Mouse (Mus musculus): ENCODE data around the gene Naa25. TPM values are rescaled to one million over a fixed set of nuclear protein-coding genes. Genes with fewer than 3 reads are reported as not detected.
A peak's percentile ranks its signal among the peaks of the same experiment; 100 is the strongest.

Naa25 gene
- total and polyA plus RNA-seq, 3 experiments = 7.2 to 44.1 (median 43.3) TPM

DNA sequence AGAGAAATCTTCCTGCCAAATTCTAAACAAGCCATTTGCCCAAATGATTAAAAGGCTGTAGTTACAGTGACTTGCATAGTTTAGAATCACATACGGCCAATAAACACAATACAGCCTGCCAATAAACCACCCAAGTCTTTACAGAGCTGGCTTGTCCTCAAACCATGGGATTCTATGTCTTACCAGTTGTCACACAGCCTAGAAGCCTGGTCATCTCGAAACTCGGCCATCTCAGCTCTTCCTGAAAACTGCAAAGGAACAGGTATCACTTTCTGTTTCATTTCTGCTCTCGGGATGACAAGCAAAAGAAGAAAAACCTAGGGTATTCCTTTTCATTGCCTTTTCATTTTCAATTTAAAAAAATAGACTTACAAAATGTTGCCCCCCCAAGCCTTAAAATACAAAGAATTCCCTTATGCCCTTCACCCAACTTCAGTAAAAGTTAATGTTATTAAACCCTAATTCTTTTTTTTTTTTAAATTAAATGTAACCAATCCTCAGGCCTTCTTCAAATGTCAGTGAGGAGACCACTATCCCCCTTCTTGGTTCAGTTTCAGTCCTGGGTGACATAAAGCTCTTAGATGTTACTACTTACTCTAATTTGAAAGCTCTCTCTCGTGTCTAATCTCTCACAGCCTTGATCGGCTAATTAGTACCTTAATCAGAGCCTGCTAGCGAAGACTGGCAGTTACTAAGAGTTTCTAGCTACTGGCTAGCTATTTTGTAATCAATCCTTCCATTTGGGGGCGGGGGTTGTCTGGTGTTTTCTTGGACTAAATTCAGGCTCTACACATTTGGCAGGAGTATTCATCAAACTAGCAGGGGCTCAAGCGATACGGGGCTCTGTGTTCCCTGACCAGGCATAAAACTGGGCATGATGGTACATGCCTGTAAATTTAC, 13.6 kb upstream of the Naa25 start:
- H3K4me3 ChIP-seq (ENCODE audit: low read depth, low read length) = peak overlapping the region; percentile 78; the same call in 1 of the 2 replicates
- H3K4me1 ChIP-seq (ENCODE audit: insufficient read depth, low read depth, low read length) = peaks cover 38% of the 10 kb centered on the region
- H3K9me3 ChIP-seq (replicated peaks) = peaks cover 7% of the 10 kb centered on the region
- no peak for TF ChIP-seq GATA2 (IDR thresholded peaks at IDR 0.05; ENCODE audit: borderline replicate concordance, low read depth, low read length)
- no peak for TF ChIP-seq TAL1 (conservative IDR thresholded peaks at IDR 0.05; ENCODE audit: low read depth, low read length)
- TF ChIP-seq GATA1 (IDR thresholded peaks at IDR 0.05; ENCODE audit: borderline replicate concordance, low read length) = no peak
- H3K36me3 ChIP-seq (replicated peaks) = peaks cover 41% of the 10 kb centered on the region
- DNase-seq (ENCODE audit: low spot score) (no peak), ATAC-seq (ENCODE audit: extremely low read depth, insufficient number of reproducible peaks, low FRiP score, poor library complexity, severe bottlenecking) (no peak)
- H3K27me3 ChIP-seq (ENCODE audit: insufficient read depth, low read length) = 0 out of 2 replicates have a peak, but pooled peaks cover 3% of the 10 kb centered on the region

DNA sequence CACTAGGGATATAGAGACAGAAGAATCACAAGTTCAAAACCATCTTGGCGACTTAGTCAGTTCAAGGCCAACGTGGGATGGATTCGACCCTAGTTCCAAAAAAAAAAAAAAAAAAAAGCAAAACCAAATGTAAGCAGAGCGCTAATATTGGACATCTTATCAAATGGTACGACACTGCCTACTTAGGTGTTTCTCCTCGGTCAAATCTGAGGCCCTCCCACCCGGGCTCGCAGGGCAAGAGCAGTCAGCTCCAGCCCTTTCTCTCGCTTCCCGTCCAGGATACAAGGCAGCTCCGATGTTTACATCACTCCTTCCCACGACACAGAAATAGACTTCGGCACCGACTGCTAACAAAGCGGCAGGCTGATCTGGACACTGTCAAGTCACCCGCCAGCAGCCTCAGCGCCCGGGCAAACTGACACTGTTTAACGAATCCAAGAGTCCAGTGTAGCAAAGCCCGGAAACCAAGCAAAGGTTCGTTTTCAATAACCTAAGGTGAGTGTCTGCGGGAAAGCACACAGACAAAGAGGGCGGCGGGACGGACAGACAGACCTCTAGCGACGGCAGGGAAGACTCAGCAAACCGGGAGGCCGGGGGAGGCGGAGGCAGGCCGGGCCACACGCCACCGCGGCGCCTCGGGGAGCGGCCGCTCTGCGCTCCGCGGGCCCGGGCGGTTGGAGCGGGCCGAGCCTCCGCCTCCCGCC, 12.8 kb upstream of the Naa25 start:
- Histone ChIP-seq H3K36me3 (replicated peaks) (peaks cover 33% of the 10 kb centered on the region), H3K4me1 (ENCODE audit: insufficient read depth, low read depth, low read length) (peaks cover 43% of the 10 kb centered on the region), H3K9me3 (replicated peaks) (peaks cover 7% of the 10 kb centered on the region), H3K4me3 (ENCODE audit: low read depth, low read length) (peak overlapping the region; percentile 78), H3K27me3 (ENCODE audit: insufficient read depth, low read length) (0 out of 2 replicates have a peak, but pooled peaks cover 3% of the 10 kb centered on the region)
- ATAC-seq (ENCODE audit: extremely low read depth, insufficient number of reproducible peaks, low FRiP score, poor library complexity, severe bottlenecking) = no peak
- TF ChIP-seq GATA2 (IDR thresholded peaks at IDR 0.05; ENCODE audit: borderline replicate concordance, low read depth, low read length) = no peak
- TF ChIP-seq POLR2AphosphoS5 (IDR thresholded peaks at IDR 0.05; ENCODE audit: insufficient replicate concordance, low read depth, low read length) = no peak
- TF ChIP-seq TAL1 (conservative IDR thresholded peaks at IDR 0.05; ENCODE audit: low read depth, low read length) = no peak
- DNase-seq (ENCODE audit: low spot score) = peak; percentile 10

DNA sequence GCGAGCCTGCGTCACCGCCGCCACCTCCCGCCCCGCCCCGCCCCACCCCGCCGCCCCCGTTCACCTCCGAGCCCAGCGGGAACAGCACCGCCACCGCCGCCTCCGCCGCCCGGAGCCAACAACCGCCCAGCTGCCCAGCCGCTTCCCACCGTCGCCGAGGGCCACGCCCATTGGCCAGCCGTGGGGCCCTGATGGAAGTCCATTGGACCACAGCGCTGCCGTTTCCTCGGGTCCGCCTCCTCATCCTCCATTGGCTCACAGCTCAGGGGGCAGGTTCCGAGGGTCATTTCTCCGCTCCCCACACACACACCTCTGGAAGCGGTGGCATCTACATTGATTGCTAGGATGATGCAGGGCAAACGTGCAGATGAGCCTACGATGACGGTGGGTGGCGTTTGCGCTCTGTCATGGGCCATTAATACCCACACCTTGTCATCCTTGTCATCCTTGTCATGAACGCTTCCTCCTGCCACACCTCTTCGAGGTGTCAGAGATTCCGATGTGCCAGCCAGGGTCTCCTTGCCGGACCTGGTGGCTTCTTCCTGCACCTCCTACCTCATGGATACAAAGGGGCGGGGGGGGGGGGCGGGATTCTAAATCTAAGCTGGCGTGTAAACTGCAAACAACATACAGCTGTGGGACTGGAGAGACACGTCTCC, 12.1 kb upstream of the Naa25 start, which contains the start of gene Trafd1:
Trafd1 (minus strand) TSS at position 172 of the 659 bp plus-strand sequence.
- DNase-seq (ENCODE audit: low spot score) (peak; percentile 93), ATAC-seq (ENCODE audit: extremely low read depth, insufficient number of reproducible peaks, low FRiP score, poor library complexity, severe bottlenecking) (peak; percentile 95)
- Histone ChIP-seq H3K4me3 (ENCODE audit: low read depth, low read length) (peak within 1 kb of the TSS; percentile 78), H3K4me1 (ENCODE audit: insufficient read depth, low read depth, low read length) (peaks cover 43% of the 10 kb centered on the region), H3K9me3 (replicated peaks) (peaks cover 6% of the 10 kb centered on the region), H3K36me3 (replicated peaks) (peaks cover 26% of the 10 kb centered on the region), H3K27me3 (ENCODE audit: insufficient read depth, low read length) (0 out of 2 replicates have a peak, but pooled peaks cover 3% of the 10 kb centered on the region)
- TF ChIP-seq POLR2AphosphoS5 (IDR thresholded peaks at IDR 0.05; ENCODE audit: insufficient replicate concordance, low read depth, low read length) (no peak), GATA1 (IDR thresholded peaks at IDR 0.05; ENCODE audit: borderline replicate concordance, low read length) (no peak), GATA2 (IDR thresholded peaks at IDR 0.05; ENCODE audit: borderline replicate concordance, low read depth, low read length) (no peak), CTCF (IDR thresholded peaks at IDR 0.05; ENCODE audit: low read depth, low read length) (no peak), TAL1 (conservative IDR thresholded peaks at IDR 0.05; ENCODE audit: low read depth, low read length) (no peak)

DNA sequence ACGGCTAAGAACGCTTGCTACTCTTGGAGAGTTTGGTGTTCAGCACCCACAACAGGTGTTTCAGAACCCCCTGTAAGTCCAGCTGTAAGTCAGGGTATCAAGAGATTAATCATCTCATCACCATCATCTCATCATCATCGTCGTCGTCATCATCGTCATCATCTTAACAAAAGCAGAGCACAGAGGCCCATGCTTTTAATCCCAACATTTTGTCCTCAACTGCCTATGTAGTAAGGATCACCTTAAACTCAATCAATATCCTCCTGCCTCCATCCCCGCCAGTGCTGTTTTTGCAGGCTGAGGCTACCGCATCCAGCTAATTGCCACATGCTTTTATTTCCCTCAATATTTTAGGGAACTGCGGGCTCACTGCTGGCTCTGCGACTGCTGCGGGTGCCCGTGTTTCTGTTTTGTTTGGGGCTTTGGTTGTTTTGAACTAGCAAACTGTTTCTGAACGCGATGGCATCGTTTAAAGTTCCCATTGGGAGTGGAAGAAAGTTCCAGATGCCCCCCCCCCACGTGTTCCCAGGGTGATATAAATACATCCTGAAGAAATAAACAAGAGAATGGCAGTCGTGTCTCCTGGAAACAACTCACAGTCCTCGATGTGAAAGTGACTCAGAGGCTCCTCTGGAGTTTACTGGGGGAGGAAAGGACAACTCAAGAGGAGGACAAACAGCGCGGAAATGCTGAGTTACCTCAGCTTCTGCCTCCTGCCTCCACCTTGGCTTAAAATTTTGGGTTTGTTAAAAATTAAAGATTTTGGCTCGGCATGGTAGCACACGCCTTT, 11.4 kb upstream of the Naa25 start:
- TF ChIP-seq TAL1 (conservative IDR thresholded peaks at IDR 0.05; ENCODE audit: low read depth, low read length) (no peak), GATA2 (IDR thresholded peaks at IDR 0.05; ENCODE audit: borderline replicate concordance, low read depth, low read length) (no peak)
- peaks cover 19% of the 10 kb centered on the region for H3K36me3 ChIP-seq (replicated peaks)
- ATAC-seq (ENCODE audit: extremely low read depth, insufficient number of reproducible peaks, low FRiP score, poor library complexity, severe bottlenecking) (no peak), DNase-seq (ENCODE audit: low spot score) (no peak)
- 0 out of 2 replicates have a peak, but pooled peaks cover 3% of the 10 kb centered on the region for H3K27me3 ChIP-seq (ENCODE audit: insufficient read depth, low read length)
- H3K4me1 ChIP-seq (ENCODE audit: insufficient read depth, low read depth, low read length) = peaks cover 43% of the 10 kb centered on the region
- H3K9me3 ChIP-seq (replicated peaks) = no peaks in the 10 kb centered on the region
- peak overlapping the region; percentile 78; the same call in 1 of the 2 replicates for H3K4me3 ChIP-seq (ENCODE audit: low read depth, low read length)

DNA sequence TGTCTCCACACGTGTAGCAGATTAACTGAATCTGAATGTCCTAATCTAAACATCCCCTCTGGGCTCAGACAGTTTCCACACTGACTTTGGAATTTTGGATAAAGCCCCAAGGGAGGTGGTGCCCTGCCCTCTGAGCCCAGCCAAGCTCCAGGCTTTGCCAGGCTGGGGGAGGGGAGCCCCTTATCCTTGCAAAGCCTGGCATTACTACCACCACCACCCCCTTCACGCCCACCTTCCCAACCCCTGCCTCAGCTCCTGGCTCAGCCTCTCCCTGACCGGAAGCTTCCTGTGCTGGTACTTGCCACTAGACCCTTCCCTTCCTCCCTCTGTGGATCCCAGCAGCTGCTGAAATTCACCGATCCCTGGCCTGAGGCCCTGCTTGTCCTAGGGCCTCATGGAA, 10.6 kb upstream of the Naa25 start:
- DNase-seq (ENCODE audit: low spot score) (no peak), ATAC-seq (ENCODE audit: extremely low read depth, insufficient number of reproducible peaks, low FRiP score, poor library complexity, severe bottlenecking) (no peak)
- Histone ChIP-seq H3K27me3 (ENCODE audit: insufficient read depth, low read length) (0 out of 2 replicates have a peak, but pooled peaks cover 3% of the 10 kb centered on the region), H3K4me3 (ENCODE audit: low read depth, low read length) (no peak overlapping the region), H3K36me3 (replicated peaks) (peaks cover 12% of the 10 kb centered on the region), H3K4me1 (ENCODE audit: insufficient read depth, low read depth, low read length) (peaks cover 43% of the 10 kb centered on the region), H3K9me3 (replicated peaks) (no peaks in the 10 kb centered on the region)
- no peak for TF ChIP-seq TAL1 (conservative IDR thresholded peaks at IDR 0.05; ENCODE audit: low read depth, low read length)
- TF ChIP-seq GATA2 (IDR thresholded peaks at IDR 0.05; ENCODE audit: borderline replicate concordance, low read depth, low read length) = no peak
- TF ChIP-seq GATA1 (IDR thresholded peaks at IDR 0.05; ENCODE audit: borderline replicate concordance, low read length) = no peak
- TF ChIP-seq CTCF (IDR thresholded peaks at IDR 0.05; ENCODE audit: low read depth, low read length) = no peak
- TF ChIP-seq POLR2AphosphoS5 (IDR thresholded peaks at IDR 0.05; ENCODE audit: insufficient replicate concordance, low read depth, low read length) = no peak
